Mouse (Mus musculus): ENCODE measurements around the gene Trpt1. TPM values are rescaled to one million over a fixed set of nuclear protein-coding genes. Genes with fewer than 3 reads are reported as not detected.
"Not testable (repeated sequence)": the region's sequence is repeated elsewhere in the genome, so short reads cannot be mapped to it uniquely, and the experiment has no call there.

The Trpt1 gene
- polyA plus RNA-seq, 1 experiment from 2014 or later = 10.2 TPM

DNA sequence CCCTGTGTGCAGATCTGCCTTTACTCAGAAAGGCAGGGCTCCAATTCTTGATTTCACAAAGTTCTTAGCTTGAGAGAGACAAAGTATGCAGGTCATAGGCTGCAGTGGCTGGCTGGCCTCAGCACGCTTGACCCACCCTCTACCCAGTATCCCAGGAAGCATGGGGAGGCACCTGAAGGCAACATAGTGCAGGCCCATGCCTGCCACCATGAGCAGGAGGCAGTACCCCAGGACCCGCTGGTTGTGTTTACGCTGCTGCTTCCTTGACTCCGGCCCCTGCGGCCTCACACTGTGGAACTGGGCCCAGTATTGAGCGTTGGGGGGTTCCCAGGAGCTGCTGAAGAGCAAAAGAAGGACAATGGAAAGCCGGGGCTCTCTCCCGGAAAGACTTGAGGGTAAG is 6.7 kb upstream of the Trpt1 start:
- Histone ChIP-seq H3K4me2 (no peak overlapping the region), H3K27me3 (ENCODE audit: control insufficient read depth, insufficient read depth, low read length) (no peaks in the 10 kb centered on the region), H3K4me3 (ENCODE audit: low read depth, low read length) (no peak overlapping the region), H3K4me1 (ENCODE audit: control insufficient read depth, insufficient read depth, low read length) (peaks cover 23% of the 10 kb centered on the region), H3K9ac (ENCODE audit: low read length) (no peak overlapping the region), H3K27ac (ENCODE audit: low read depth, low read length) (no peak overlapping the region), H3K36me3 (ENCODE audit: control insufficient read depth, insufficient read depth, low read length) (no peaks in the 10 kb centered on the region; the same call in 1 of the 2 replicates), H3K9me3 (ENCODE audit: control insufficient read depth, low read length) (no peaks in the 10 kb centered on the region)
- 87% methylated on average over 8 of the region's 8 CpGs for WGBS
- DNase-seq (ENCODE audit: low spot score, missing footprints) (no peak), ATAC-seq (ENCODE audit: low FRiP score) (no peak)

DNA sequence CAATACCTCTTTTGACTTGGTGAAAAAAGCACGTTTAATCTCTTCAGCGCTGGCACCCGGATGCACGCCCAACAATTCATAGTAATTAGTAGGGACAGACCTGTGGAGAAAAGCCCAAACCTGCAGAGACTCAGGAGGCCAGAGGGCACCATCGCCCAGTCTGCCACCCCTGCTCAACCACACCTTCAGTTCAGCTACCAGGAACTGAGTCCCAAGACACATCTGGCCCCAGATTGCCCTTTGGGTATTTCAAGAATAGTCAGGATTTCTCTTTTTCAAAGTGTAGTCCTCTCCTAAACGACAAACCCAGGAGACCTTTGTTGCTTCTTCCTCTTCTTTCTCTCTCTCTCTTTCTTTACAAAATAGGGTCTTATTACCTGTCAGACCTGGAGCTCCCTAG is 5.2 kb upstream of the Trpt1 start:
- H3K4me2 ChIP-seq = no peak overlapping the region
- H3K4me1 ChIP-seq (ENCODE audit: control insufficient read depth, insufficient read depth, low read length) = peaks cover 30% of the 10 kb centered on the region
- ATAC-seq (ENCODE audit: low FRiP score) (no peak), DNase-seq (ENCODE audit: low spot score, missing footprints) (no peak)
- H3K27ac ChIP-seq (ENCODE audit: low read depth, low read length) = no peak overlapping the region
- no peaks in the 10 kb centered on the region for H3K36me3 ChIP-seq (ENCODE audit: control insufficient read depth, insufficient read depth, low read length)
- WGBS = 90% methylated on average over 6 of the region's 6 CpGs
- no peak overlapping the region for H3K4me3 ChIP-seq (ENCODE audit: low read depth, low read length)
- H3K9me3 ChIP-seq (ENCODE audit: control insufficient read depth, low read length) = no peaks in the 10 kb centered on the region
- no peaks in the 10 kb centered on the region for H3K27me3 ChIP-seq (ENCODE audit: control insufficient read depth, insufficient read depth, low read length)
- H3K9ac ChIP-seq (ENCODE audit: low read length) = no peak overlapping the region

DNA sequence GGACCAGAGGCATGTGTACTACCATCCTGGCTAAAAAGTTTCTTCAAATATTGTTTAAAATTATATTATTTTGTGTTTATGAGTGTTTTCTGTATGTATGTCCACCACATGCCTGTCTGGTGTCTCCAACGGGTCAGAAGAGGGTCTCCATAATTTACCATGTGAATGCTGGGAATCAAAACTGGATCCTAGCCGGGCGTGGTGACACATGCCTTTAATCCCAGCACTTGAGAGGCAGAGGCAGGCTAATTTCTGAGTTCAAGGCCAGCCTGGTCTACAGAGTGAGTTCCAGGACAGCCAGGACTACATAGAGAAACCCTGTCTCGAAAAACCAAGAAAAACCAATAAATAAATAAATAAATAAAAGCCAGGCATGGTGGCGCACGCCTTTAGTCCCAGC is 4.8 kb upstream of the Trpt1 start:
- DNase-seq (ENCODE audit: low spot score, missing footprints); ATAC-seq (ENCODE audit: low FRiP score); H3K27me3 ChIP-seq (ENCODE audit: control insufficient read depth, insufficient read depth, low read length); H3K9me3 ChIP-seq (ENCODE audit: control insufficient read depth, low read length); H3K4me2 ChIP-seq; H3K4me3 ChIP-seq (ENCODE audit: low read depth, low read length); H3K36me3 ChIP-seq (ENCODE audit: control insufficient read depth, insufficient read depth, low read length); H3K27ac ChIP-seq (ENCODE audit: low read depth, low read length); H3K9ac ChIP-seq (ENCODE audit: low read length): not testable (repeated sequence)
- WGBS = 90% methylated on average over 6 of the region's 6 CpGs
- peaks cover 30% of the 10 kb centered on the region for H3K4me1 ChIP-seq (ENCODE audit: control insufficient read depth, insufficient read depth, low read length)

DNA sequence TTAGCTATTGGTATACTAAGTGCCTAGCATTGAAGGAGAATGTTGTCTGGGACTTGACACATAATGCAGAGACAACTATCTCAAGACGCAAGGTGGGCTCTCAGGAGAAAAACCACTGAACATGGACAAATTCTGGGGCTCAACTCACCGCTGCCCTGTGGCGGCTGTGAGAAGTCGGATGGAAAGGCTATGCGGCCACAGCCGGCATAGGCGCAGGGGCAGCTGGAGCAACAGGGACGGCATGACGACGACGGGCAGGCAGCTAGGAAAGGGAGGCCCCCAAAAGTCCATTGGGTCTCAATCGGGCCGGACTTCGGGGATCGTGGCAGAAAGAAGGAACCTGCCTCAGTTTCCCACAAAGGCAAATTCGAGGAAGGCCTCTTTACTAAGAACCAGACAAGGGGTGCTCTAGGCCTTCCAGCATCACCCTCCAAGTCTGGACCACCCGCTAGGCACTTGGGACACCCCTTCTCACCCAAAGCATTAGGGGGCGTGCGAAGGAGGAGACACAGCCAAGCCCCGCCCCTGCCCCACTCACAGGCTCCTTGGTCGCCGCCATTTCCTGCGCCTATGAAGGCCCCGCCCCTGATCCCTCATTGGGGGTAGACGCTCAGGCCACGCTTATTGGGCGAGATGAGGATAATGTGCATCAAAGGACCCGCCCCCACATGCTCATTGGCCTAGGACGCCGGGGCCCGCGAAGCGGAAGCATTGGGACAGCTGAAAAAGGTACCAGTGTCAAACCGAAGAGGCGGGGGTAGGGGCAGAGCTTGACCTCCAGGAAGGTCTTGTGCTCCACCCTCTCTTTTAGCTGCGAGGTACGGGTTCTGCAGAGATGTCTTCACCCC is 3.7 kb upstream of the Trpt1 start, which contains the start of gene Dnajc4:
Gene Dnajc4, minus strand, starts transcription at position 562 of the 848 bp plus-strand sequence.
- Histone ChIP-seq H3K4me1 (ENCODE audit: control insufficient read depth, insufficient read depth, low read length) (peaks cover 27% of the 10 kb centered on the region), H3K36me3 (ENCODE audit: control insufficient read depth, insufficient read depth, low read length) (no peaks in the 10 kb centered on the region), H3K4me3 (ENCODE audit: low read depth, low read length) (peak within 1 kb of the TSS; percentile 52), H3K27me3 (ENCODE audit: control insufficient read depth, insufficient read depth, low read length) (no peaks in the 10 kb centered on the region), H3K9ac (ENCODE audit: low read length) (peak within 1 kb of the TSS; percentile 72), H3K27ac (ENCODE audit: low read depth, low read length) (no peak within 1 kb of the TSS), H3K9me3 (ENCODE audit: control insufficient read depth, low read length) (no peaks in the 10 kb centered on the region), H3K4me2 (peak within 1 kb of the TSS; percentile 93)
- ATAC-seq (ENCODE audit: low FRiP score) (peak; percentile 95), DNase-seq (ENCODE audit: low spot score, missing footprints) (peak; percentile 98)
- WGBS = 1% methylated on average over 37 of the region's 37 CpGs

DNA sequence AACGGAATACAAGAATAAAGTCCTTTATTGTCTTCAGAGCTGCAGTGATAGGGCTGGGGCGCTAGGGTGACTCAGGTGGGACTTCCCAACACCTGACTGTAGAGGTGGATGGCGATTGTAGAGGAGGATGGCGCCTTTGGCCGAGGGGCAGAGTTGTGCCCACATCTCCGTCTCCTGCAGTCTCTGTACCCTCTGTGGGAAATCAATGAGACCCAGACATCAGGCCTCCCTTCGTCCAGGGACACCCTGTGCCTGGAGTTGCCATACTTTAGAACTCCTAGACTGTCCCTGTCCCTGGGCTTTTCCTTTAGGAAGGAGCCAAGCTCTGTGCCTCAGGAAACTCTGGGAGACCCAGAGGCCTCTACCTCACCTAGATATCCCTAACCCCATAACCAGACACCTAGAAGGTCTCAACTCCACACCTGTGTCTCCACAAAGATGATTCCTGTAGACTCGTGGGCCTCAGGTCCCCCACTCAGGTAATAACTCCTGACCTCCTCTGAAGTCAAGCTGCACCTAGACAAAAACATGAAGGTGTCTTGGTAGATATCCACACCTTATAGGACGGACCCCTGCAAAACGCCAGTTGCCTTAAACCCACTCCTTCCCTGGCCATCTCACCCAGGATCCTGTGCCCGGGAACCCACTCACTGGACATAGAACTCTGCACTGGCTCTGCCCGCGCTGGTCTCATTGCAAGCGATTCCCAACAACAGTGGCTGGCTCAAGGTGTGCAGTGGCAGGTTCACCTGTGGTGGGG is 2.7 kb upstream of the Trpt1 start:
- DNase-seq (ENCODE audit: low spot score, missing footprints) (no peak), ATAC-seq (ENCODE audit: low FRiP score) (no peak)
- H3K27ac ChIP-seq (ENCODE audit: low read depth, low read length) = no peak overlapping the region
- peak overlapping the region; percentile 93 for H3K4me2 ChIP-seq
- WGBS = 61% methylated on average over 14 of the region's 14 CpGs
- peak overlapping the region; percentile 52 for H3K4me3 ChIP-seq (ENCODE audit: low read depth, low read length)
- H3K36me3 ChIP-seq (ENCODE audit: control insufficient read depth, insufficient read depth, low read length) = no peaks in the 10 kb centered on the region
- H3K4me1 ChIP-seq (ENCODE audit: control insufficient read depth, insufficient read depth, low read length) = peaks cover 22% of the 10 kb centered on the region
- H3K9me3 ChIP-seq (ENCODE audit: control insufficient read depth, low read length) = no peaks in the 10 kb centered on the region
- H3K9ac ChIP-seq (ENCODE audit: low read length) = peak overlapping the region; percentile 41
- H3K27me3 ChIP-seq (ENCODE audit: control insufficient read depth, insufficient read depth, low read length) = no peaks in the 10 kb centered on the region

DNA sequence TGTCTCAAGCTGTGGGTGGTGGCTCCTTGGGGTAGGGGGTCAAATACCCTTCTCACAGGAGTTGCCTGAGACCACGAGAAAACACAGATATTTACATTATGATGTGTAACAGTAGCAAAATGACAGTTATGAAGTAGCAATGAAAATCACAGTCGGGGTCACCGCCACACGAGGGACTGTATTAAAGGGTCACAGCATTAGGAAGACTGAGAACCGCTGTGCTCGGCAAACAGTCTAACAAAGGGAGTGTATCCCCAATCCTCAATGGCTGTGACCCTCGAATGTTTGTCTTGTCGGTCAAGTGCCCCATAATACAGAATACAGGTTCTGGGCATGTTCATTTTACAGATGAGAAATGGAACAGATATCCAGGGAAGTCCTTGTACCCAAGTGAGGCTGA is 1.9 kb upstream of the Trpt1 start:
- Histone ChIP-seq H3K4me3 (ENCODE audit: low read depth, low read length) (no peak overlapping the region), H3K4me2 (no peak overlapping the region), H3K9me3 (ENCODE audit: control insufficient read depth, low read length) (no peaks in the 10 kb centered on the region), H3K27ac (ENCODE audit: low read depth, low read length) (no peak overlapping the region), H3K36me3 (ENCODE audit: control insufficient read depth, insufficient read depth, low read length) (peaks cover 3% of the 10 kb centered on the region; the same call in 1 of the 2 replicates), H3K4me1 (ENCODE audit: control insufficient read depth, insufficient read depth, low read length) (peaks cover 22% of the 10 kb centered on the region), H3K27me3 (ENCODE audit: control insufficient read depth, insufficient read depth, low read length) (no peaks in the 10 kb centered on the region), H3K9ac (ENCODE audit: low read length) (no peak overlapping the region)
- ATAC-seq (ENCODE audit: low FRiP score) (no peak), DNase-seq (ENCODE audit: low spot score, missing footprints) (no peak)
- WGBS = 85% methylated on average over 8 of the region's 8 CpGs

DNA sequence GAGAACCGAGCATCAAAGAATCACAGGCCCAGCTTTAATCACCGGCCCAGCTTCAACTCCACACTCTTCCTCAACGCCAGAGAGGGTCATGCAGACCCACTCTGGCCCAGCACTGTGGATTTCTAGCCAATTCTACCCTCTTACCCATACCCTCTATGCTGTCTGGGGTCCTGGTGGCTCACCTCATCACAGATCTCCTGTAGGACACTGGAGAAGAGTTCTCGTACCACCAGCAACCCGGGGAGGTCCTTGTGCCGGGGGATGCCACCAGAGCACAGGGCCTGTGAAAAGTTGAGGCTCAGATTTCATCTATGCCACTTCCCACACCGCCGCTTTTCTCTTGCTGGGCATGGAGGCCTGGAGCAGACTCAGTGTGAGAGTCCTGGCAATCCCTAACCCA is 1.4 kb upstream of the Trpt1 start:
- no peak for ATAC-seq (ENCODE audit: low FRiP score)
- no peaks in the 10 kb centered on the region for H3K9me3 ChIP-seq (ENCODE audit: control insufficient read depth, low read length)
- no peak overlapping the region for H3K4me2 ChIP-seq
- H3K9ac ChIP-seq (ENCODE audit: low read length) = no peak overlapping the region
- H3K27ac ChIP-seq (ENCODE audit: low read depth, low read length) = no peak overlapping the region
- peaks cover 7% of the 10 kb centered on the region; the same call in 1 of the 2 replicates for H3K36me3 ChIP-seq (ENCODE audit: control insufficient read depth, insufficient read depth, low read length)
- H3K27me3 ChIP-seq (ENCODE audit: control insufficient read depth, insufficient read depth, low read length) = no peaks in the 10 kb centered on the region
- H3K4me3 ChIP-seq (ENCODE audit: low read depth, low read length) = no peak overlapping the region
- peaks cover 22% of the 10 kb centered on the region for H3K4me1 ChIP-seq (ENCODE audit: control insufficient read depth, insufficient read depth, low read length)
- DNase-seq (ENCODE audit: low spot score, missing footprints) = no peak
- WGBS = 85% methylated on average over 8 of the region's 8 CpGs

DNA sequence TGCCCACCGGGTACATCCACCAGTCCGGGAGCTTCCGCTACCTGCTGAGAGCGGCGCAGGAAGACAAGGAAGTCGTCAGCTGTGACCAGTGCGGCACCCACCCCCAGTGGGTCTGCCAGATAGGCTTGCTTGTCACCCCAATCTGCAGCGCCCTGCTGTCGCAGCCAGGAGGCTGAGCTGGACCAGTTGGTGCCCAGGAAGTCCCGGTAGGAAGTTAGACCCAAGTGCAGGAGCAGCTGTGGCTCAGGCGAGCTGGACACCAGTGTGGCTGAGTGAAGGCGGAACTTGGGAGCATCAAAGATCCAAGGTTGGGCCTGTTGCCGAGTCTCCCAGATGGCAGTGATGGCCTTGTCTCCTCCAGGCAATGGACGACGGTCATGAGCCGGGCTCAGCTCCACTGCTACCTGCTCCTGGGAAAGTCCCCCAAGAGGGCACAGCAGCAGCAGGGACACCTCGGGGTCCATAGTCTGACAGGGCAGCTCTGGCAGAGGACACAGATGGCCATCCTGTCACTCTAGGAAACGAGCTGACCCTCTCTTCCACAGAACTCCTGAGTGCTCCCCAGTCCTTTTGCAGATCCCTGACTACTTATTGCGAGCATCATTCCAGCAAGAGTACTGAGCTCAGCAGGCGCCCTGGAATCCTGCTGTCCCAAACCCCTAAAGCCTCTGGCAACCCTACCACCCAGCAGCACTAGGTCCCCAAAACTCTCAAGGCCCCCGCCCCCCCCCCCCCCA is 508 bp upstream of the Trpt1 start:
- Histone ChIP-seq H3K27me3 (ENCODE audit: control insufficient read depth, insufficient read depth, low read length) (no peaks in the 10 kb centered on the region), H3K4me3 (ENCODE audit: low read depth, low read length) (peak overlapping the region; percentile 54), H3K4me2 (peak overlapping the region; percentile 89), H3K4me1 (ENCODE audit: control insufficient read depth, insufficient read depth, low read length) (peaks cover 22% of the 10 kb centered on the region), H3K36me3 (ENCODE audit: control insufficient read depth, insufficient read depth, low read length) (peaks cover 7% of the 10 kb centered on the region; the same call in 1 of the 2 replicates), H3K27ac (ENCODE audit: low read depth, low read length) (no peak overlapping the region), H3K9me3 (ENCODE audit: control insufficient read depth, low read length) (no peaks in the 10 kb centered on the region), H3K9ac (ENCODE audit: low read length) (peak overlapping the region; percentile 75)
- 50% methylated on average over 21 of the region's 21 CpGs for WGBS
- no peak for DNase-seq (ENCODE audit: low spot score, missing footprints)
- ATAC-seq (ENCODE audit: low FRiP score) = no peak

Measured in midbrain, embryonic 11.5 days (tissue).